Mouse (Mus musculus) small intestine, adult 2 months (tissue): Measurements from ENCODE around the gene Exo5. TPM values are rescaled to one million over a fixed set of nuclear protein-coding genes. Genes with fewer than 3 reads are reported as not detected.

Experiments
- H3K27ac ChIP-seq: fragments of 200-500 bp; 2 replicates; pipeline ENCODE4 v1.5.1; 2012; ENCODE audit warnings: low read depth, low read length, control low read depth, inconsistent platforms; ENCODE audit not compliant: insufficient read depth
- H3K27me3 ChIP-seq: fragments of 200-500 bp; 2 replicates; pipeline ENCODE4 v1.6.1; 2012; ENCODE audit warnings: mild to moderate bottlenecking, moderate library complexity, low read length, inconsistent platforms; ENCODE audit not compliant: control insufficient read depth, insufficient read depth
- H3K36me3 ChIP-seq: fragments of 200-500 bp; 2 replicates; pipeline ENCODE4 v1.6.1; 2012; ENCODE audit warnings: mild to moderate bottlenecking, low read length, control low read depth, inconsistent platforms; ENCODE audit not compliant: control insufficient read depth, insufficient read depth
- H3K4me1 ChIP-seq: fragments of 200-500 bp; 2 replicates; pipeline ENCODE4 v1.6.1; 2012; ENCODE audit warnings: low read length, inconsistent platforms, mixed read lengths; ENCODE audit not compliant: control insufficient read depth, insufficient read depth, insufficient read length
- H3K4me3 ChIP-seq: fragments of 200-500 bp; 2 replicates; pipeline ENCODE4 v1.5.1; 2012; ENCODE audit warnings: low read depth, mild to moderate bottlenecking, control low read depth, inconsistent platforms, low read length, moderate library complexity
- CTCF ChIP-seq: fragments of 200-500 bp; IDR thresholded peaks from 2 replicates; pipeline ENCODE4 v1.5.1; 2012; ENCODE audit warnings: low read depth, mild to moderate bottlenecking, control low read depth, inconsistent platforms, low read length, moderate library complexity, mixed read lengths; ENCODE audit not compliant: insufficient replicate concordance, insufficient read length; ENCODE audit errors: extremely low read depth
- POLR2A ChIP-seq: fragments of 200-500 bp; IDR thresholded peaks from 2 replicates; pipeline ENCODE4 v1.6.1; 2012; ENCODE audit warnings: low read depth, mild to moderate bottlenecking, control low read depth, inconsistent platforms, low read length, moderate library complexity
- WGBS: fragments of 180-500 bp; shearing (Covaris S2); methylation state at CpG from one replicate; pipeline ENCODE4 v1.1.7; 2018; 5-methylcytosine and 5-hydroxymethylcytosine counted together
- polyA plus RNA-seq: library from polyadenylated mRNA; depleted of rRNA; stranded (reverse); fragments of >200 nt; gene quantifications from 2 replicates; pipeline ENCODE4 v1.2.3, GENCODE M21; 2012

The Exo5 gene
- polyA plus RNA-seq, 1 experiment: 2.8 TPM

DNA sequence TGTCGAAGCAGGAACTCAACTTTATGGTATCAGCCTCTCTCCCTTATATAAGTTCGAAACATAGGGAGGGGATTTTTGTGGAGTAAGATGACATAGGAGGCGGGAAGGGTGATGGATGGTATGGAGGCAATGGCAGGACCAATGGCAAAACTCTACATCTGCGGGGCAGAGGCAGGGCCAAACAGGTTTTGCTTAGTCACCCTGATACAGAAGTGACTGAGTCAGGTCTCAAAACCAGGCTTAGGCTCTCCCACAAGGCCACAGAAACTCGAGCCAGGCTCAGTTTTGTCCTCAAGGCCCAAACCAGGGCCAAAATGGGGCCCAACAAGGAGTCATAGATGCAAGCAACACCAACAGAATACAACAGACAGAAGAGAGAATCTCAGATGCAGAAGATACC lies 19.2 kb downstream of the Exo5 start:
- WGBS: 73% methylated on average over 5 of the region's 5 CpGs
- no peaks in the 10 kb centered on the region for H3K36me3 ChIP-seq

DNA sequence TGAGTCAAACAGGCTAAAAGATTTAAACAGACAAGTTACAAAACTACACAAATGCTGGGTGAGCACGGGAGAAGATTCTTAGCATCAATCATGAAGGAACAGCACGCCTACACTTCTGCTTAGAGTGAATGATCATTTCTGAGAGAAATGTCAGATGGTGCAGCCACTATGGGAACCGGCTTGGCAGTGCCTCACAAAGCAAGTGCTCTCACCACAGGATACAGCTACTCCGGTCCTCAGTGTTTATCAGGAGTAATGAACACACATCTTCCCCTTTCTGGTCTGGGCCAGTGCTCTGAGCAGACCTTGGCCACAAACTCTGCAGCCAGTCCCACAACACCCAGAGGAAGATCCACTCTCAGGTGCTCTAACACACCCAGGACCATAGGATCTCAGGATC lies 20.3 kb downstream of the Exo5 start:
- H3K4me1 ChIP-seq: no peaks in the 10 kb centered on the region
- H3K27ac ChIP-seq: no peak overlapping the region
- no peaks in the 10 kb centered on the region for H3K36me3 ChIP-seq
- no peaks in the 10 kb centered on the region for H3K27me3 ChIP-seq
- no peak overlapping the region for H3K4me3 ChIP-seq
- 56% methylated on average over 4 of the region's 4 CpGs for WGBS
- TF ChIP-seq POLR2A: no peak
- no peak for TF ChIP-seq CTCF

More for the DNA sequence above, 19.2 kb downstream of the Exo5 start:
- Histone ChIP-seq H3K4me1 (no peaks in the 10 kb centered on the region; the same call in 1 of the 2 replicates), H3K4me3 (no peak overlapping the region), H3K27ac (no peak overlapping the region), H3K27me3 (no peaks in the 10 kb centered on the region)
- no peak for TF ChIP-seq CTCF
- no peak for TF ChIP-seq POLR2A

DNA sequence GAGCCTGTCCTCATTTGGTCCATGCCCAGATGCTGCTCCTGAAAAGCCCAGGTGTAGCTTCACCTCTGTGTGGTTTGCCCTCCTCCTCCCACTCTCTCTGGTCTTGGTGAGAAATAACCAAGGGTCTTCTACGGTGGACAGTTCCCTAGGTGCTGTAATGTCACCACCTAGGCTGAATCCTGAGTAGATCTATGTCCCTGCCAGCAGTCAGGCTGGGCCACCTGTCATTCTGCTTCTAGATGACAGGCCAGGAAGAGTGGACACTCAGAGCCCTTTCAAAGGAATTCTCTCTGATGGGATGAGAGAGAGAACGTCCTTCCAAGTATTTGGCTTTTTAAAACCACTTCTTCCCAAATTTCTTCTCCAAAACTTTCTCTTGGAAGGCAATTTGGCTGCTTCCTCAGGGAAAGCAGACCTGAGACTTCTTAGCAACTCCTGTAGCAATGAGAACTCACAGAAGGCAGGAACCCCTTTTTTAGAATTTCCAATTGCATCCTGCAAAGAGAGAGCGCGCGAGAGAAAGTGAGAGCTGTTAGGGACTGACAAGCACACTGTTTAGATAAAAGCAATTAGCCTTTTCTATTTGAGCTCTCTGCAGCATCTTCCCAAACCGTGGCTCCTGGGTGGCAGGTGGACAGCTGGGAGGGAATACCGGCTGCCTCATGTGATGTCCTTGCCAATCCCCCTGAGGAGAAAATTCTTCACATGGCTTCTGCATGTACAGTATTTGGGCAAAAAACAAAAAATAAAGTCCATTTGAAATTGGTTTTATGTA lies 28.8 kb downstream of the Exo5 start:
- no peaks in the 10 kb centered on the region for H3K4me1 ChIP-seq
- H3K36me3 ChIP-seq: no peaks in the 10 kb centered on the region
- H3K4me3 ChIP-seq: no peak overlapping the region
- TF ChIP-seq POLR2A: no peak
- no peak for TF ChIP-seq CTCF
- H3K27ac ChIP-seq: no peak overlapping the region
- 68% methylated on average over 7 of the region's 7 CpGs for WGBS
- H3K27me3 ChIP-seq: no peaks in the 10 kb centered on the region

DNA sequence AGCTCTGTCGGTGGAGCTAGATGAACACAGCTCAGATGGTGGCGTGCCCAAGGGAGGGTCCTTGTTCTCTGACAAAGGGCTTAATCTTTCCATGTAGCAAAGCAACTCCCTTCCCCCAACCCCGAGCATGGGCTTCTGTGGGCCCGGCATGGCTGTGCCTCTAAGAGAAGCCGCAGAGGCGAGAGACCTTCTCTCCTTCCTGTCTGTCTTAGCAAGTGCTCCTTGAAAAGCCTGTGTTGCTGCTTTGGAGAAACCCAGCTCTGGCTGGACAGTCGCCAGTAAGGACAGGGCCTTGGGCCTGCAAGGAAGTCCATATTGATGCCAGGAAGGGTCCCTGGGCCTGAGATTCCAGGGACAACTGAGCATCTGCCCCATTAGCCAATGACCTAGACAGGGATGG lies 29.6 kb downstream of the Exo5 start:
- WGBS: 76% methylated on average over 7 of the region's 7 CpGs
- Histone ChIP-seq H3K36me3 (no peaks in the 10 kb centered on the region), H3K4me1 (no peaks in the 10 kb centered on the region), H3K4me3 (no peak overlapping the region), H3K27me3 (no peaks in the 10 kb centered on the region), H3K27ac (no peak overlapping the region)
- TF ChIP-seq POLR2A: no peak
- no peak for TF ChIP-seq CTCF

DNA sequence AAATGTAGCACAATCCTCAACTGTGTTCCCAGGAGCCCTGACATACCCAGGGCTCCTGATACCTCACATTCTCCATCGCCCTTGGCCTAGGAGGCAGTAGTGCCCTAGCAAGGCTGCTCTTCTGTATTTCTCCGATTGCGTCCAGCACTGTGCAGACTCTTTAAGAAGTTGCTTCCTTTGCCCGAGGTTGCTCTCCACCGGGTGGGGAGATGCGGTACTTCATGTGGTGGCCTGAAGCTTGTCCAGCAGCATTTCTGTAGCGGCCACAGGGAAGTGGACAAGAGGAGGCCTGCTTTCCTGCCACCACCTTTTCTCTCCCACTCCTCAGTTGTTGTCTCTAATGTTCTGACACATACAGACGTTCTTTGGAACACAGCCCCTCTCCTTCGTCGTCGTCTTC lies 30.2 kb downstream of the Exo5 start:
- no peaks in the 10 kb centered on the region for H3K4me1 ChIP-seq
- H3K27ac ChIP-seq: no peak overlapping the region
- no peak for TF ChIP-seq CTCF
- no peak for TF ChIP-seq POLR2A
- 72% methylated on average over 11 of the region's 11 CpGs for WGBS
- H3K4me3 ChIP-seq: no peak overlapping the region
- H3K27me3 ChIP-seq: no peaks in the 10 kb centered on the region
- H3K36me3 ChIP-seq: no peaks in the 10 kb centered on the region

DNA sequence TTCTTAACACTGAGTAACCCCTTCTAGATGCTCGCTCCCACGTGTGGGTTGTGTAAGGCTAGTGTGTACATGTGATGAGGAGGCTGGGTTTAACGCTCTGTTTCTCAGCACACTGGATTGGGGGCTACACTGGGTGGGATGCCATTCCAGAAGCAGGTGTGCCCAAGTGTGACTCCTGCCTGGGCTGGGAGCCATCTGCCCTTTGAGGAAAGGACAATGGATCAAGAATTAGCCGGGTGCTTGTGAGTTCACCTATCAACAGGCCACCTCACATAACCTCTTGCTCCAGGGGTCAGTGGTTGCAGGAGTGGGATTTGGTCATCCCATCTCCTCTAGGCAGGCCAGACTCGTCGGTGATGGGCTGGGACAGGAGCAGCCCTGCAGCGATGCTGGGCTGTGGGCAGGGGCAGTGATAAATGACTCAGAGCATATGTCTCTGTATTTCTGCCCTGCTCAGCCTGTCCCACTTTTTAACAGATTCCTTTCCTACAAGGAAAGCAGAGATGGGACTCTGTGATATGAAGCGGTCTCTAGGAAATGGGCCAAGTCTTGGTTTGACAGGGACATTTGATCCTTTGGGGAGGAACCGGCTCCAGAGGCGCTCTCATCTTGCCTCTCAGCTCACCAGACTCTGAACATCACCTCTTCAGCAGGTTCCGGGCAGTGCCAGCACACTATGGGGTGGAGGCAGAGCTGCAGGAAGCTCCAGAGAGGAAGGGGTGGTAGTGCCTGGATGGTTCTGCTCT lies 31.0 kb downstream of the Exo5 start:
- 56% methylated on average over 11 of the region's 11 CpGs for WGBS
- Histone ChIP-seq H3K4me1 (no peaks in the 10 kb centered on the region), H3K36me3 (no peaks in the 10 kb centered on the region), H3K4me3 (no peak overlapping the region), H3K27me3 (no peaks in the 10 kb centered on the region), H3K27ac (no peak overlapping the region)
- TF ChIP-seq CTCF: no peak
- TF ChIP-seq POLR2A: no peak

DNA sequence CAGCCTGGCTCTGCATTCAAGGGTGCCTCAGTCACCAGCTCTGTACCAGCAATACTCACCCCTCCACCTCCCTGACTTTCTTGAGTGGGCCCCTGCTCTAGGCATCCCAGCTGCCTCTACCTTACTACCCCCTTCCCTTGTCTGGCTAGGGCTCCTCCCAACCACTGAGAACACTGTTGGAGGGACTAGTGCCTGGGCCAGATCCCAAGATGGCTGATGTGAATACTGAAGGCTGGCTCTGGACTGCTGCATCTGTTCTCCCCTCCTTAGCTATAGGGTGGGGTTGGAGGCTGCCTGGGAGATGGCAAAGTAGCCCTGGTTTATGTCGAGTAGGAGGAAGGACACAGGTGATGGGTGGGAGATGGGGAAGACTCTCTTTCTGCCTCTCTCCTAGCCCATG lies 32.3 kb downstream of the Exo5 start:
- no peaks in the 10 kb centered on the region for H3K36me3 ChIP-seq
- H3K4me1 ChIP-seq: no peaks in the 10 kb centered on the region
- WGBS: 33% methylated on average over 1 of the region's 1 CpGs
- no peaks in the 10 kb centered on the region for H3K27me3 ChIP-seq
- H3K4me3 ChIP-seq: no peak overlapping the region
- TF ChIP-seq POLR2A: no peak
- H3K27ac ChIP-seq: no peak overlapping the region
